Mouse (Mus musculus): ENCODE data around the gene Rbm18.

Gene Rbm18

GRCm38 (mm10) chr2:36067132-36067531 lies 69.4 kb downstream of the Rbm18 start:
- no peak for DNase-seq
